Mouse (Mus musculus) layer of hippocampus, postnatal 25 days (tissue): ENCODE results near the gene Rnpep. TPM values are rescaled to one million over a fixed set of nuclear protein-coding genes. Genes with fewer than 3 reads are reported as not detected.

Experiments
- total RNA-seq, 2 experiments: library from RNA; stranded (reverse); gene quantifications; 2 replicates each; pipeline ENCODE4 v1.2.3; 2021

Rnpep gene
- total RNA-seq, 2 experiments from 2014 or later, result 51.3 to 57.3 TPM

Other genes with a start within 250 kb of the Rnpep start
- 1 to 10 TPM; 1.6 to 2.4 TPM for gene Lgr6, start 178.8 kb downstream of the Rnpep start, total RNA-seq
- gene Ptpn7, start 151.4 kb downstream of the Rnpep start, total RNA-seq, result under 1 TPM in 1 of 2 experiments, not detected in 1; 0.12 TPM
- gene Arl8a, start 137.3 kb downstream of the Rnpep start, total RNA-seq, result 100 to 1,000 TPM; 259 to 264 TPM
- 100 to 1,000 TPM; 226 to 229 TPM for gene Gpr37l1, start 116.4 kb downstream of the Rnpep start, total RNA-seq
- not detected for gene Elf3, start 25.5 kb downstream of the Rnpep start, total RNA-seq
- gene Timm17a, start 29.7 kb upstream of the Rnpep start, total RNA-seq, result 100 to 1,000 TPM; 151 to 176 TPM
- gene Lmod1, start 40.7 kb upstream of the Rnpep start, total RNA-seq, result under 1 TPM; 0.56 to 0.64 TPM
- gene Shisa4, start 91.2 kb upstream of the Rnpep start, total RNA-seq, result 100 to 1,000 TPM; 137 to 140 TPM
- 100 to 1,000 TPM; 138 to 148 TPM for gene Ipo9, start 146.4 kb upstream of the Rnpep start, total RNA-seq